Mouse (Mus musculus): Measurements from ENCODE around the gene Ppp1r37.
"Not testable (repeated sequence)": the region's sequence is repeated elsewhere in the genome, so short reads cannot be mapped to it uniquely, and the experiment has no call there.

Ppp1r37 gene

GRCm38 (mm10) chr7:19562643-19563410 is at the start of gene Ppp1r37:
Gene Ppp1r37, minus strand, starts transcription at chr7:19563076.
- no peak for DNase-seq (ENCODE audit: low spot score in 2 of 2)

GRCm38 (mm10) chr7:19610969-19611368 is 48.1 kb upstream of the Ppp1r37 start:
- no peak for DNase-seq (ENCODE audit: low spot score in 2 of 2)

GRCm38 (mm10) chr7:19609641-19610332 is 46.9 kb upstream of the Ppp1r37 start:
- no peak for DNase-seq (ENCODE audit: low spot score in 2 of 2)

GRCm38 (mm10) chr7:19607291-19607690 is 44.4 kb upstream of the Ppp1r37 start:
- no peak for DNase-seq (ENCODE audit: low spot score in 2 of 2)

- not testable (repeated sequence) for DNase-seq (ENCODE audit: low spot score in 2 of 2)
These were observed 41.8 kb upstream of the Ppp1r37 start for GRCm38 (mm10) chr7:19604606-19605214.

GRCm38 (mm10) chr7:19603849-19604605 is 41.2 kb upstream of the Ppp1r37 start, which contains the start of gene Clasrp:
Gene Clasrp, minus strand, starts transcription at chr7:19604486.
- peak; percentile 89 to 91 for DNase-seq (ENCODE audit: low spot score in 2 of 2)

GRCm38 (mm10) chr7:19603055-19603454 is 40.2 kb upstream of the Ppp1r37 start:
- no peak for DNase-seq (ENCODE audit: low spot score in 2 of 2)

- DNase-seq (ENCODE audit: low spot score in 2 of 2), result peak in 1 of 2 experiments; percentile 45
These were observed 37.7 kb upstream of the Ppp1r37 start for GRCm38 (mm10) chr7:19600562-19600961.

GRCm38 (mm10) chr7:19593061-19593730 is 30.3 kb upstream of the Ppp1r37 start:
- no peak for DNase-seq (ENCODE audit: low spot score in 2 of 2)

- DNase-seq (ENCODE audit: low spot score in 2 of 2), result peak; percentile 41 to 72
These were observed 27.0 kb upstream of the Ppp1r37 start for GRCm38 (mm10) chr7:19589917-19590316.

- DNase-seq (ENCODE audit: low spot score in 2 of 2), result no peak
These were observed 26.3 kb upstream of the Ppp1r37 start for GRCm38 (mm10) chr7:19589207-19589606.

GRCm38 (mm10) chr7:19586269-19586668 is 23.4 kb upstream of the Ppp1r37 start:
- DNase-seq (ENCODE audit: low spot score in 2 of 2), result no peak

- DNase-seq (ENCODE audit: low spot score in 2 of 2), result no peak
These were observed 17.8 kb upstream of the Ppp1r37 start for GRCm38 (mm10) chr7:19580634-19581033.

GRCm38 (mm10) chr7:19579751-19580150 is 16.9 kb upstream of the Ppp1r37 start:
- no peak for DNase-seq (ENCODE audit: low spot score in 2 of 2)

- no peak for DNase-seq (ENCODE audit: low spot score in 2 of 2)
These were observed 15.6 kb upstream of the Ppp1r37 start for GRCm38 (mm10) chr7:19578436-19578835.

- no peak for DNase-seq (ENCODE audit: low spot score in 2 of 2)
These were observed 15.1 kb upstream of the Ppp1r37 start for GRCm38 (mm10) chr7:19577877-19578414.

GRCm38 (mm10) chr7:19577141-19577852 is 14.4 kb upstream of the Ppp1r37 start, which contains the start of the genes Zfp296 and Gemin7:
Gene Zfp296, plus strand, starts transcription at chr7:19577287.
Gene Gemin7, minus strand, starts transcription at chr7:19577595.
- no peak for DNase-seq (ENCODE audit: low spot score in 2 of 2)

GRCm38 (mm10) chr7:19575559-19575958 is 12.7 kb upstream of the Ppp1r37 start:
- no peak for DNase-seq (ENCODE audit: low spot score in 2 of 2)

GRCm38 (mm10) chr7:19573776-19574140 is 10.9 kb upstream of the Ppp1r37 start:
- DNase-seq (ENCODE audit: low spot score in 2 of 2), result no peak

Measured in right cerebral cortex, postnatal 36 days (tissue).